Mouse (Mus musculus): ENCODE results near the gene Prep. TPM values are rescaled to one million over a fixed set of nuclear protein-coding genes. Genes with fewer than 3 reads are reported as not detected.
"Not testable (repeated sequence)": the region's sequence is repeated elsewhere in the genome, so short reads cannot be mapped to it uniquely, and the experiment has no call there.

Prep gene
- polyA plus RNA-seq, 1 experiment from 2014 or later = 29.1 TPM

- Histone ChIP-seq H3K27me3 (replicated peaks) (no peaks in the 10 kb centered on the region), H3K4me2 (replicated peaks) (no peak overlapping the region), H3K36me3 (peaks cover 87% of the 10 kb centered on the region), H3K9me3 (no peaks in the 10 kb centered on the region), H3K4me3 (no peak overlapping the region), H3K4me1 (peaks cover 7% of the 10 kb centered on the region), H3K27ac (no peak overlapping the region), H3K9ac (no peak overlapping the region)
- WGBS = 97% methylated on average over 14 of the region's 14 CpGs
- ATAC-seq (ENCODE audit: low FRiP score, low read depth) = no peak
Measured at GRCm38 (mm10) chr10:45154557-45155060, 87.6 kb downstream of the Prep start.

GRCm38 (mm10) chr10:45165851-45166250, 98.8 kb downstream of the Prep start:
- no peak overlapping the region for H3K9ac ChIP-seq
- no peak overlapping the region for H3K27ac ChIP-seq
- H3K4me2 ChIP-seq (replicated peaks) = no peak overlapping the region
- no peaks in the 10 kb centered on the region for H3K36me3 ChIP-seq
- no peaks in the 10 kb centered on the region for H3K4me1 ChIP-seq
- ATAC-seq (ENCODE audit: low FRiP score, low read depth) = no peak
- H3K4me3 ChIP-seq = no peak overlapping the region
- no peaks in the 10 kb centered on the region for H3K27me3 ChIP-seq (replicated peaks)
- WGBS = 87% methylated on average over 8 of the region's 8 CpGs
- H3K9me3 ChIP-seq = no peaks in the 10 kb centered on the region

- no peaks in the 10 kb centered on the region for H3K27me3 ChIP-seq (replicated peaks)
- H3K4me3 ChIP-seq = no peak overlapping the region
- H3K9ac ChIP-seq = no peak overlapping the region
- WGBS = 80% methylated on average over 8 of the region's 8 CpGs
- H3K4me1 ChIP-seq = no peaks in the 10 kb centered on the region
- H3K36me3 ChIP-seq = no peaks in the 10 kb centered on the region
- no peaks in the 10 kb centered on the region for H3K9me3 ChIP-seq
- no peak for ATAC-seq (ENCODE audit: low FRiP score, low read depth)
- no peak overlapping the region for H3K27ac ChIP-seq
- no peak overlapping the region for H3K4me2 ChIP-seq (replicated peaks)
Measured at GRCm38 (mm10) chr10:45173927-45174326, 106.9 kb downstream of the Prep start.

- H3K9ac ChIP-seq = no peak overlapping the region
- H3K27ac ChIP-seq = no peak overlapping the region
- no peaks in the 10 kb centered on the region for H3K9me3 ChIP-seq
- H3K4me3 ChIP-seq = no peak overlapping the region
- 73% methylated on average over 3 of the region's 3 CpGs for WGBS
- no peak for ATAC-seq (ENCODE audit: low FRiP score, low read depth)
- H3K27me3 ChIP-seq (replicated peaks) = no peaks in the 10 kb centered on the region
- no peak overlapping the region for H3K4me2 ChIP-seq (replicated peaks)
- no peaks in the 10 kb centered on the region for H3K36me3 ChIP-seq
- H3K4me1 ChIP-seq = no peaks in the 10 kb centered on the region
Measured at GRCm38 (mm10) chr10:45174345-45174744, 107.3 kb downstream of the Prep start.

GRCm38 (mm10) chr10:45177798-45178197, 110.8 kb downstream of the Prep start, which contains the start of gene Popdc3:
Gene Popdc3 (plus strand): TSS chr10:45178098.
- H3K36me3 ChIP-seq; H3K4me1 ChIP-seq; H3K9me3 ChIP-seq; H3K27me3 ChIP-seq (replicated peaks); ATAC-seq (ENCODE audit: low FRiP score, low read depth); H3K27ac ChIP-seq; H3K9ac ChIP-seq; H3K4me3 ChIP-seq; H3K4me2 ChIP-seq (replicated peaks): not testable (repeated sequence)
- 72% methylated on average over 2 of the region's 5 CpGs for WGBS

GRCm38 (mm10) chr10:45180677-45181326, 113.8 kb downstream of the Prep start:
- no peak overlapping the region for H3K27ac ChIP-seq
- H3K4me3 ChIP-seq = no peak overlapping the region
- no peaks in the 10 kb centered on the region for H3K4me1 ChIP-seq
- WGBS = 92% methylated on average over 4 of the region's 4 CpGs
- ATAC-seq (ENCODE audit: low FRiP score, low read depth) = no peak
- no peak overlapping the region for H3K4me2 ChIP-seq (replicated peaks)
- H3K36me3 ChIP-seq = no peaks in the 10 kb centered on the region
- no peak overlapping the region for H3K9ac ChIP-seq
- no peaks in the 10 kb centered on the region for H3K9me3 ChIP-seq
- no peaks in the 10 kb centered on the region for H3K27me3 ChIP-seq (replicated peaks)

GRCm38 (mm10) chr10:45181344-45181743, 114.3 kb downstream of the Prep start:
- no peak overlapping the region for H3K4me3 ChIP-seq
- ATAC-seq (ENCODE audit: low FRiP score, low read depth) = no peak
- no peaks in the 10 kb centered on the region for H3K27me3 ChIP-seq (replicated peaks)
- no peaks in the 10 kb centered on the region for H3K36me3 ChIP-seq
- WGBS = 94% methylated on average over 3 of the region's 3 CpGs
- no peak overlapping the region for H3K9ac ChIP-seq
- H3K4me1 ChIP-seq = no peaks in the 10 kb centered on the region
- H3K27ac ChIP-seq = no peak overlapping the region
- H3K9me3 ChIP-seq = no peaks in the 10 kb centered on the region
- no peak overlapping the region for H3K4me2 ChIP-seq (replicated peaks)

- Histone ChIP-seq H3K9me3 (no peaks in the 10 kb centered on the region), H3K4me3 (no peak overlapping the region), H3K36me3 (no peaks in the 10 kb centered on the region), H3K27ac (no peak overlapping the region), H3K4me1 (no peaks in the 10 kb centered on the region), H3K4me2 (replicated peaks) (no peak overlapping the region), H3K27me3 (replicated peaks) (no peaks in the 10 kb centered on the region), H3K9ac (no peak overlapping the region)
- WGBS = 94% methylated on average over 2 of the region's 2 CpGs
- no peak for ATAC-seq (ENCODE audit: low FRiP score, low read depth)
Measured at GRCm38 (mm10) chr10:45185457-45185856, 118.5 kb downstream of the Prep start.

GRCm38 (mm10) chr10:45193330-45194310, 126.6 kb downstream of the Prep start:
- Histone ChIP-seq H3K9ac (no peak overlapping the region), H3K4me3 (no peak overlapping the region), H3K4me1 (peaks cover 17% of the 10 kb centered on the region), H3K4me2 (replicated peaks) (0 out of 2 replicates have a peak overlapping the region, but pooled peaks have one; percentile 1), H3K9me3 (no peaks in the 10 kb centered on the region), H3K36me3 (no peaks in the 10 kb centered on the region), H3K27ac (no peak overlapping the region), H3K27me3 (replicated peaks) (no peaks in the 10 kb centered on the region)
- peak; percentile 88 for ATAC-seq (ENCODE audit: low FRiP score, low read depth)
- WGBS = 21% methylated on average over 14 of the region's 14 CpGs

GRCm38 (mm10) chr10:45194531-45194930, 127.5 kb downstream of the Prep start:
- no peak overlapping the region for H3K27ac ChIP-seq
- no peak for ATAC-seq (ENCODE audit: low FRiP score, low read depth)

GRCm38 (mm10) chr10:45204582-45204981, 137.6 kb downstream of the Prep start:
- no peak overlapping the region for H3K27ac ChIP-seq
- WGBS = 62% methylated on average over 1 of the region's 1 CpGs

More at GRCm38 (mm10) chr10:45194531-45194930, 127.5 kb downstream of the Prep start:
- Histone ChIP-seq H3K9ac (no peak overlapping the region), H3K36me3 (no peaks in the 10 kb centered on the region), H3K4me1 (peaks cover 17% of the 10 kb centered on the region), H3K4me2 (replicated peaks) (no peak overlapping the region), H3K9me3 (no peaks in the 10 kb centered on the region), H3K27me3 (replicated peaks) (no peaks in the 10 kb centered on the region), H3K4me3 (no peak overlapping the region)
- 69% methylated on average over 5 of the region's 5 CpGs for WGBS

GRCm38 (mm10) chr10:45210201-45210600, 143.2 kb downstream of the Prep start:
- H3K27ac ChIP-seq = no peak overlapping the region
- H3K27me3 ChIP-seq (replicated peaks) = no peaks in the 10 kb centered on the region
- no peak overlapping the region for H3K4me3 ChIP-seq
- H3K9ac ChIP-seq = no peak overlapping the region
- no peak for ATAC-seq (ENCODE audit: low FRiP score, low read depth)
- H3K4me1 ChIP-seq = no peaks in the 10 kb centered on the region
- no peaks in the 10 kb centered on the region for H3K36me3 ChIP-seq
- no peak overlapping the region for H3K4me2 ChIP-seq (replicated peaks)
- H3K9me3 ChIP-seq = no peaks in the 10 kb centered on the region

More at GRCm38 (mm10) chr10:45204582-45204981, 137.6 kb downstream of the Prep start:
- Histone ChIP-seq H3K27me3 (replicated peaks) (no peaks in the 10 kb centered on the region), H3K9me3 (no peaks in the 10 kb centered on the region), H3K36me3 (no peaks in the 10 kb centered on the region), H3K4me2 (replicated peaks) (no peak overlapping the region), H3K4me1 (no peaks in the 10 kb centered on the region), H3K9ac (no peak overlapping the region), H3K4me3 (no peak overlapping the region)
- no peak for ATAC-seq (ENCODE audit: low FRiP score, low read depth)
